Mouse (Mus musculus): ENCODE results near the gene Golph3. TPM values are rescaled to one million over a fixed set of nuclear protein-coding genes. Genes with fewer than 3 reads are reported as not detected.

Golph3 gene
- total and polyA plus RNA-seq, 2 experiments from 2014 or later, result 55.8 to 116 TPM

GRCm38 (mm10) chr15:12284794-12285534 lies 36.3 kb upstream of the Golph3 start:
- Histone ChIP-seq H3K9me3 (ENCODE audit: low read length) (no peaks in the 10 kb centered on the region), H3K27me3 (ENCODE audit: insufficient read depth, low read length) (no peaks in the 10 kb centered on the region), H3K4me3 (ENCODE audit: low read depth, low read length) (no peak overlapping the region), H3K4me2 (ENCODE audit: low read depth, low read length, poor library complexity, severe bottlenecking) (no peak overlapping the region), H3K4me1 (ENCODE audit: insufficient read depth, low read length) (no peaks in the 10 kb centered on the region), H3K36me3 (ENCODE audit: insufficient read depth, low read length) (no peaks in the 10 kb centered on the region), H3K9ac (replicated peaks; ENCODE audit: low read length, poor library complexity, severe bottlenecking) (no peak overlapping the region), H3K27ac (ENCODE audit: low read depth, low read length) (no peak overlapping the region)
- 76% methylated on average over 6 of the region's 6 CpGs for WGBS
- DNase-seq (ENCODE audit: low spot score), result peak; percentile 60
- no peak for TF ChIP-seq CTCF (IDR thresholded peaks at IDR 0.05)
- no peak for ATAC-seq (ENCODE audit: low FRiP score)

GRCm38 (mm10) chr15:12285535-12285809 lies 35.8 kb upstream of the Golph3 start:
- no peak overlapping the region for H3K27ac ChIP-seq (ENCODE audit: low read depth, low read length)
- H3K27me3 ChIP-seq (ENCODE audit: insufficient read depth, low read length), result no peaks in the 10 kb centered on the region
- 77% methylated on average over 5 of the region's 5 CpGs for WGBS
- DNase-seq (ENCODE audit: low spot score), result no peak
- no peaks in the 10 kb centered on the region for H3K36me3 ChIP-seq (ENCODE audit: insufficient read depth, low read length)
- H3K4me2 ChIP-seq (ENCODE audit: low read depth, low read length, poor library complexity, severe bottlenecking), result no peak overlapping the region
- ATAC-seq (ENCODE audit: low FRiP score), result no peak
- no peaks in the 10 kb centered on the region for H3K9me3 ChIP-seq (ENCODE audit: low read length)
- TF ChIP-seq CTCF (IDR thresholded peaks at IDR 0.05), result no peak
- no peak overlapping the region for H3K9ac ChIP-seq (replicated peaks; ENCODE audit: low read length, poor library complexity, severe bottlenecking)
- no peaks in the 10 kb centered on the region for H3K4me1 ChIP-seq (ENCODE audit: insufficient read depth, low read length)
- no peak overlapping the region for H3K4me3 ChIP-seq (ENCODE audit: low read depth, low read length)

GRCm38 (mm10) chr15:12290330-12290729 lies 30.9 kb upstream of the Golph3 start:
- DNase-seq (ENCODE audit: low spot score) (no peak), ATAC-seq (ENCODE audit: low FRiP score) (no peak)
- TF ChIP-seq CTCF (IDR thresholded peaks at IDR 0.05), result no peak
- no peak overlapping the region for H3K27ac ChIP-seq (ENCODE audit: low read depth, low read length)
- no peaks in the 10 kb centered on the region for H3K4me1 ChIP-seq (ENCODE audit: insufficient read depth, low read length)
- no peak overlapping the region for H3K4me3 ChIP-seq (ENCODE audit: low read depth, low read length)
- no peaks in the 10 kb centered on the region for H3K9me3 ChIP-seq (ENCODE audit: low read length)
- WGBS, result 84% methylated on average over 7 of the region's 7 CpGs
- H3K36me3 ChIP-seq (ENCODE audit: insufficient read depth, low read length), result no peaks in the 10 kb centered on the region
- H3K4me2 ChIP-seq (ENCODE audit: low read depth, low read length, poor library complexity, severe bottlenecking), result no peak overlapping the region
- no peak overlapping the region for H3K9ac ChIP-seq (replicated peaks; ENCODE audit: low read length, poor library complexity, severe bottlenecking)
- no peaks in the 10 kb centered on the region for H3K27me3 ChIP-seq (ENCODE audit: insufficient read depth, low read length)

- Histone ChIP-seq H3K36me3 (ENCODE audit: insufficient read depth, low read length) (no peaks in the 10 kb centered on the region), H3K9me3 (ENCODE audit: low read length) (no peaks in the 10 kb centered on the region), H3K4me1 (ENCODE audit: insufficient read depth, low read length) (no peaks in the 10 kb centered on the region), H3K27ac (ENCODE audit: low read depth, low read length) (no peak overlapping the region), H3K4me3 (ENCODE audit: low read depth, low read length) (no peak overlapping the region), H3K9ac (replicated peaks; ENCODE audit: low read length, poor library complexity, severe bottlenecking) (no peak overlapping the region), H3K27me3 (ENCODE audit: insufficient read depth, low read length) (no peaks in the 10 kb centered on the region), H3K4me2 (ENCODE audit: low read depth, low read length, poor library complexity, severe bottlenecking) (no peak overlapping the region)
- WGBS, result 90% methylated on average over 2 of the region's 2 CpGs
- DNase-seq (ENCODE audit: low spot score) (no peak), ATAC-seq (ENCODE audit: low FRiP score) (no peak)
- TF ChIP-seq CTCF (IDR thresholded peaks at IDR 0.05), result no peak
These were observed 29.5 kb upstream of the Golph3 start for GRCm38 (mm10) chr15:12291757-12292156.

GRCm38 (mm10) chr15:12296228-12296627 lies 25.0 kb upstream of the Golph3 start:
- Histone ChIP-seq H3K4me1 (ENCODE audit: insufficient read depth, low read length) (no peaks in the 10 kb centered on the region), H3K27ac (ENCODE audit: low read depth, low read length) (no peak overlapping the region), H3K9ac (replicated peaks; ENCODE audit: low read length, poor library complexity, severe bottlenecking) (no peak overlapping the region), H3K9me3 (ENCODE audit: low read length) (no peaks in the 10 kb centered on the region), H3K4me2 (ENCODE audit: low read depth, low read length, poor library complexity, severe bottlenecking) (no peak overlapping the region), H3K36me3 (ENCODE audit: insufficient read depth, low read length) (no peaks in the 10 kb centered on the region), H3K4me3 (ENCODE audit: low read depth, low read length) (no peak overlapping the region), H3K27me3 (ENCODE audit: insufficient read depth, low read length) (no peaks in the 10 kb centered on the region)
- WGBS, result 52% methylated on average over 2 of the region's 2 CpGs
- TF ChIP-seq CTCF (IDR thresholded peaks at IDR 0.05), result no peak
- ATAC-seq (ENCODE audit: low FRiP score) (no peak), DNase-seq (ENCODE audit: low spot score) (no peak)

GRCm38 (mm10) chr15:12298231-12298737 lies 23.0 kb upstream of the Golph3 start:
- WGBS, result 82% methylated on average over 7 of the region's 7 CpGs
- Histone ChIP-seq H3K9me3 (ENCODE audit: low read length) (no peaks in the 10 kb centered on the region), H3K4me1 (ENCODE audit: insufficient read depth, low read length) (no peaks in the 10 kb centered on the region), H3K9ac (replicated peaks; ENCODE audit: low read length, poor library complexity, severe bottlenecking) (no peak overlapping the region), H3K36me3 (ENCODE audit: insufficient read depth, low read length) (no peaks in the 10 kb centered on the region), H3K27ac (ENCODE audit: low read depth, low read length) (no peak overlapping the region), H3K4me3 (ENCODE audit: low read depth, low read length) (no peak overlapping the region), H3K4me2 (ENCODE audit: low read depth, low read length, poor library complexity, severe bottlenecking) (no peak overlapping the region), H3K27me3 (ENCODE audit: insufficient read depth, low read length) (no peaks in the 10 kb centered on the region)
- no peak for TF ChIP-seq CTCF (IDR thresholded peaks at IDR 0.05)
- no peak for ATAC-seq (ENCODE audit: low FRiP score)
- no peak for DNase-seq (ENCODE audit: low spot score)
